Mouse (Mus musculus): ENCODE measurements at regions not wholly inside any gene's neighbourhood (a gene's known extent, or its start where the extent isn't known, plus 50 kb on each side); places are given as distances from the start of the nearest gene placed in this dataset.

DNA sequence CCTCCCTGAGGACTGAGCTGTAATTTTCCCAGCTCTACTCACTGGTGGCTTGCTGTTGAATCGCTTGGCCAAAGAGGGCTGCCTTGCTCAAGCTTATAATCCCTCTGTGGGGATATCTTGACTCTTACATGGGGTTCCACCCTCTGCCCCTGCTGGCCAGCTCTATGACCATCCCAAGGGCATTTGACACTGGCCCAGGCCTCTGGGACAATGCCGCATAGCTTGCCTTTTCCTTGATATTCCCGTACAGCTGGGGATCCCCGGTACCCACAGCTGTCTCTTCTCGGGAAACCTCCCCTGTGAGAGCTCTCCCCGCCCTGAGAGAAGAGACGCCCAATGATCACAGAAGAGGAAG is 187.9 kb downstream of the Snx10 start:
- Histone ChIP-seq H3K27me3 (ENCODE audit: control insufficient read depth, insufficient read depth, low read length, poor library complexity, severe bottlenecking) (no peaks in the 10 kb centered on the region), H3K36me3 (ENCODE audit: control insufficient read depth, insufficient read depth, low read length, poor library complexity, severe bottlenecking) (no peaks in the 10 kb centered on the region)
- DNase-seq (ENCODE audit: low read depth, low spot score): no peak

DNA sequence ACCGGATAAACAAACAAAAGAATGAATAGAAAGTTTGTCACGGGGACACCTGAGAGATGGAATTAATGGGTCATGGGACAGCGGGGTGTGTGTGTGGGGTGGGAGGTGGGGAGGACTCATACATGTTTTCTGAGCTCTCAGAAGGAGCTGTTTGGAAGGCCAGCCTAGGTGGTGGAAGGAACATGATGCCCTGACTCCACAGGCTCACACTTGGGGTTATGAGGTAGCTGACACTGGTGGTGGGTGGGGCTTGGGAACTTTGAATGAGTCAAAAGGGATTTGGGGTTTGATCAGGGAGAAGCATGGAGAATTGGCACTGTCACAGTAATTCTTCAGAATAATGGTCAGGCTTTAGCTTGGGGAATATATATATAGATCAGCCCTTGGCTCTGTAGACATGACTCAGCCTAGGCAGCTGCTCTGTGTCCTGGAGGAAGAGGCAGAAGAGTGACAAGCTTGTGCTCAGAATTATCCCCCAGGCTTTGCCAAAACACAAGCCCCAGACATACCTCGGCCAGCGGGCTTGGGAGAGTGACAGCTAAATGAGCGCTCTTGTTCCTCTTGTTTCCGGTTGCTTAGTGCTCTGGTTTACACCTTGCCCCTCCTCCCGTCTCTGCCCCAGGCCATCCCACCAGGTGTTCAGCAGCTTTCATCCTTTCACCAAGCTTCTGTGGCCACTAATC is 191.6 kb downstream of the Snx10 start:
- DNase-seq (ENCODE audit: low read depth, low spot score): no peak

DNA sequence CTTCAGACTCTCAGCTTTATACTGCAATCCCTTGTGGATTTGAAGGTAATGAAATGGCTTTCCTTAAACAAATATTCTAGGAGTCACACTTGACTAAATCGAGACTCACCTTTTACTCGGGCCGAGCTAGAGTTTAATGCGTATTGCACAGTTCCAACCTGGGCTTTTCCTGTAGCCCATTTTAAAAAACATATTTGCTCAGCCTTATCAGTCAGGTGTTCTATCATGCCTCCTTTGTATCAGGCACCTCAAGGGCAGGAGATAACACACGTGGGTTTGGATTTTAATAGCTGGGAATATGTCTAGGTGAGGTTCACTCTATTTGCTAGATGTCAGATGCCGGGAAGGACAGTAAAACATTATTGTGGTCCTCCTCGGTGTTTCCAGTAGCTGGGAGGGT is 193.7 kb downstream of the Snx10 start:
- no peak for DNase-seq (ENCODE audit: low read depth, low spot score)
- H3K36me3 ChIP-seq (ENCODE audit: control insufficient read depth, insufficient read depth, low read length, poor library complexity, severe bottlenecking): no peaks in the 10 kb centered on the region
- H3K27me3 ChIP-seq (ENCODE audit: control insufficient read depth, insufficient read depth, low read length, poor library complexity, severe bottlenecking): no peaks in the 10 kb centered on the region

More for the DNA sequence above, 191.6 kb downstream of the Snx10 start:
- Histone ChIP-seq H3K36me3 (ENCODE audit: control insufficient read depth, insufficient read depth, low read length, poor library complexity, severe bottlenecking) (no peaks in the 10 kb centered on the region), H3K27me3 (ENCODE audit: control insufficient read depth, insufficient read depth, low read length, poor library complexity, severe bottlenecking) (no peaks in the 10 kb centered on the region)

DNA sequence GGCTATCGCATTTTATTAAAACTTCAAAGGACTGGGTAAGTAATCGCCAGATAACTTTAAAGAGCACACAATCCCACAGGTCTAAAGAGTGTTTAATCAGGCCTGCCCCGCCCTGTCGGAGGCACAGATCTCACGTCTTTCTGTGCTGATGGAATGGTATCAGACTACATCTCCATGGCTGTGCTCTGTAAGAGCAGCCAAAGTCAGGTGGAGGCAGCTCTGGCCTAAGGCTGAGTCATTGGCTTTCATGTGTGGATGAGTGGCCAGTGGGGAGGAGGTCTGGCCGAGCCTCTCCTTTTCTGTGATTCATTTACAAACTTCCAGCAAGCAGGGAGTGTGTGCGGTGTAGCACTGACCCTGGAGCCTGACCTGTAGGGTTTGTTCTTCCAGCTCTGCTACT is 197.0 kb downstream of the Snx10 start:
- H3K36me3 ChIP-seq (ENCODE audit: control insufficient read depth, insufficient read depth, low read length, poor library complexity, severe bottlenecking): no peaks in the 10 kb centered on the region
- no peak for DNase-seq (ENCODE audit: low read depth, low spot score)
- no peaks in the 10 kb centered on the region for H3K27me3 ChIP-seq (ENCODE audit: control insufficient read depth, insufficient read depth, low read length, poor library complexity, severe bottlenecking)

DNA sequence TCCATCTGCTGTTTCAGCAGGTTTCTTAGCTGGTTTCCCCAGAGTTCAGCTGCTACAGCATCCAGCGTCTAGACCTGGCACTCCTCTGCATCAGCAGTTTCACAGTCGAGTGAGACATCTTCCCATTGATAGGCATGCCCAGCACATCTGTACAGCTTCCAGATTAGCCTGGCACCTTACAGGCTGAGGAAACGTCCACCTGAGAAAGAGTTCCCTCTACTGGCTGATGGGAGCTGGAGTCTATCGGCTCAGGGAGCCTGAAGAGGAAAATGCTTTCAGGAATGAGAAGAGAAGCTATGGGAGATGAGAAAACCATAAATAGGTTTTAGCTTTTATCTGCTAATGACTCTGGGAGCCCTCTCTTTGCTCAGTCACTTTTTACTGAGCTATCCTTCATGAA is 199.4 kb downstream of the Snx10 start:
- DNase-seq (ENCODE audit: low read depth, low spot score): no peak
- no peaks in the 10 kb centered on the region for H3K36me3 ChIP-seq (ENCODE audit: control insufficient read depth, insufficient read depth, low read length, poor library complexity, severe bottlenecking)
- no peaks in the 10 kb centered on the region for H3K27me3 ChIP-seq (ENCODE audit: control insufficient read depth, insufficient read depth, low read length, poor library complexity, severe bottlenecking)

DNA sequence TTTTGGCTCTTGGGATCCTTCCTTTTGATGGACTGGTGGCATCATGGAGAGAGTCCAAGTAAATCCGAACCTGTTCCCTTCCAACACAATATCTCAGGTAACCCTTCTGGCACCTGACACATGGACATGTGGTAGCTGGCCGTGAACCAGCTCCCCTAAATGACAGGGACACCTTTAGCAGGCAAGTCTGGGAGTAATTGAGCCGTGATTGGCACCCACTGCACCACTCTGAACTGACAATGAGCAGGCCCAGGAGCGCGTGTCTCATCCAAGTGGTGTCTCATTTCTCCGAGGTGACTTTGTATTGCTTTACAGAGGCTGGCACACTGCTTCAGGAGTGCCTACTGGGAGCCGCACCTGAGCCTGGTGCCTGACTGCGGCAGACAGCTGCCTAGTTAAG is 203.5 kb downstream of the Snx10 start:
- Histone ChIP-seq H3K27me3 (ENCODE audit: control insufficient read depth, insufficient read depth, low read length, poor library complexity, severe bottlenecking) (no peaks in the 10 kb centered on the region), H3K36me3 (ENCODE audit: control insufficient read depth, insufficient read depth, low read length, poor library complexity, severe bottlenecking) (no peaks in the 10 kb centered on the region)
- no peak for DNase-seq (ENCODE audit: low read depth, low spot score)

DNA sequence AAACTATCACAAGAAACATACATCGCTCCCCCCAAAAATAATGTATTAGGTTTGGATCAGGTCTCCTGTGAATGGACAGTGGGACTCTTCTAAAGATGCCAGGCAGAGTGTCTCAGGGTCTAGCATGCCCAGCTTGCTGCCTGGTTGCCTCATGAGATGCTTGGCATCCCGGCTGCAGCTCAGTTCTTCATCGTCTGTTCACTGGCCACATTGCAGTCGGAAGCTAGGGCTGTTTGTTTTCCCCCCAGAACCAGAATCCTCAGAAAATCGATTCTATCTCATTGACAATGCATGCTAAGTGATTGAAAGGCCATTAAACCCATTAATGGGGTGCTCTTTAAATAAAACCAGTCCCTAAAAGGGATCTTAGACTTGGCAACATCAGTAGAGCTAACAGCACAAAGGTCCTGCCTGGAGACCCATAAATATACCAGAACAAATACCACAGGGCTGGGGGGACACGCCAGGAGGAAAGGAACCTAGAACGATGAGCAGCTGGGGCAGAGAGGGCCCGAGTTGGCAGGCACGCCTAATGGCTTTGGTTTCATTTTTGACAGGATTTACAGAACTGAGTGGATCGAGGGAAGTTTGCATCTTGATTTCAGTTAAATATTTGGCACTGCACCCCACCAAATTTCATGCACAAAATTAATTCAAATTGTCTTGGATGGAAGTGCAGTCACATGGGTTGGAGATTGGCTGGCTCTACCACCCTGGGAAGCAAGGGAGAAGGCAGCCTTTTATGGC is 205.3 kb downstream of the Snx10 start:
- no peaks in the 10 kb centered on the region for H3K27me3 ChIP-seq (ENCODE audit: control insufficient read depth, insufficient read depth, low read length, poor library complexity, severe bottlenecking)
- DNase-seq (ENCODE audit: low read depth, low spot score): no peak
- H3K36me3 ChIP-seq (ENCODE audit: control insufficient read depth, insufficient read depth, low read length, poor library complexity, severe bottlenecking): no peaks in the 10 kb centered on the region

DNA sequence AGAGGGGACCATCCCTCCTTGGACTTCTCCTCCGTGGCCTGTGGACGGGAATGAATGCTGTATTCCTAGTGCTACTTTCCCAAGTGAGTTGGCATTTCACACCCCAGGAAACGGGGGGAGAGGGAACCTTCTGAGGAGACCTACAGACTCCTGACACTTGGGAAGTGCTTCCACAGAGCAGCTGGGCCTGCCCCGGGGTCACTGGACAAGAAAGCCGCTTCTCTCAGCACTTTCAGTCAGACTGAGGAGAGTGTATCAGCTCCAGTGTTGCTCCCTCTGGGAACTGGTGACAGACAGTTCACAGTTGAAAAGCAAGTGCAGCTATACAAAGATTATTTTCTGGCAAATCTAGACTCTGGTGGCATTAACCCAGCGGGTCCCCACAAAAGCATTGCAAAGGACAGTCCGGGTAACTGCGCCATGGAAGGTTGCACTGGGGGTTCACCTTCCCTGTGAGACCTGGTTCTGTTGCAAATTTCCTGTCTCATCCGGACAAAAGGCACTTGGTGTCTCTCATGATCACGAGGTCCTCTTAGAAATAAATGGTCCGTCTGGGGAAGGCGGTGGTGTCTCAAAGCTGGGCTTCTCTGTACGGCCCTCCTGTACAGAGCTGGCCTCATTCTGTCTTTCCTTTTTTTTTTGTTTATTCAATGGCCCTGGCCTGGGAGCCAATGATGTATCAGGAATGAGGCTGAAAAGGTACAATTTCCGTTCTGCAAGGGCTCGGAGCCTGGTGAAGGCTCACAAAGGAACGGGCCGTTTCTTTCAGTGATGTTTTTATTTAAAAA is 207.1 kb downstream of the Snx10 start:
- no peaks in the 10 kb centered on the region for H3K27me3 ChIP-seq (ENCODE audit: control insufficient read depth, insufficient read depth, low read length, poor library complexity, severe bottlenecking)
- no peaks in the 10 kb centered on the region for H3K36me3 ChIP-seq (ENCODE audit: control insufficient read depth, insufficient read depth, low read length, poor library complexity, severe bottlenecking)
- no peak for DNase-seq (ENCODE audit: low read depth, low spot score)

DNA sequence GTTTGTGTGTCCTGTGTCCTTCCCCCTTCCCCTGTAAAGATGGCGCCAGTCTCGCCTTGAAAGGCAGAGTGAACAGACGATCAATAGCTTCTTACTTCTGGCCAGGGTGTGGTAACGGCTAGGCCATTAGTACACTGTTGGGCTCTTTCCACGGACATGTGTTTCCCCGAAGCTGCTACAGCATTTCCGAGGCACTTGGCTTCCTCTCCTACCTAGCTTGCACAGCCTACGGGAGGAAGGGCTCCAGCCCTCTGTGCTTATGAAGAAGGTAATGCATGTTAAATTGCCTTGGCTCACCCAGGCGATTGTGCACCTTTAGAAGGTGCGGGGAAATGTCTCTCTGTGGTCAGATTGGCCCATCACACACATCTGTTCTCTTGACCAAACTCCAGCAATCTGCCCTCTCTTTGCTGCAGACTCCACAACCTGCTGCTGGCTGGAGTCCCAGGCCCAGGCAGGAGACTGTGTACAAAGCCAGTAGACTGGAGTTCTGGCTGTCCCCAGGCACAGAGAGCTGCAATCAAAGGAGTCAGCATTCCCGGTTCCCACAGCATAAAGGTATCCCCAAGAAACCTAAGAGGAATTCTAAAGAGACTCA is 208.7 kb downstream of the Snx10 start:
- DNase-seq (ENCODE audit: low read depth, low spot score): no peak
- Histone ChIP-seq H3K27me3 (ENCODE audit: control insufficient read depth, insufficient read depth, low read length, poor library complexity, severe bottlenecking) (no peaks in the 10 kb centered on the region), H3K36me3 (ENCODE audit: control insufficient read depth, insufficient read depth, low read length, poor library complexity, severe bottlenecking) (no peaks in the 10 kb centered on the region)

DNA sequence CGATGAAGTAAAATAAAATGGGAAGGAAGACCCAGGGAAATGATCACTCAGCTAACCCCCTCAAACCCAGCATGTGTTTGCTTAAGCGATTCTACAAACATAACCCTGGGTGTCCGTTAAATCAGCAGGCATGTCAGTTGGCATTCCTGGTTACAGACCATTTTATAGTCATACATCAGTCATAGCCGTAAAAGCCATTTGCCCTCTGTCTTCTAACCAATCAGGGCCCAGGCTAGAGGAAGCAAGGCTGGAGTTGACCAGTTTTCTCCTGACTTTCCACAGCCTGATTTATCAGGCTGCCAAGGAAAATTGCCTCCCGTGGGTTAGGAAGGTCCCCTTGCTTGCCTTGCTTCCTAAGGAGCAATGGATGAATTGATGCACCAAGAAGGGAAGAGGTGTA is 212.3 kb downstream of the Snx10 start:
- H3K27me3 ChIP-seq (ENCODE audit: control insufficient read depth, insufficient read depth, low read length, poor library complexity, severe bottlenecking): no peaks in the 10 kb centered on the region
- no peak for DNase-seq (ENCODE audit: low read depth, low spot score)
- no peaks in the 10 kb centered on the region for H3K36me3 ChIP-seq (ENCODE audit: control insufficient read depth, insufficient read depth, low read length, poor library complexity, severe bottlenecking)

DNA sequence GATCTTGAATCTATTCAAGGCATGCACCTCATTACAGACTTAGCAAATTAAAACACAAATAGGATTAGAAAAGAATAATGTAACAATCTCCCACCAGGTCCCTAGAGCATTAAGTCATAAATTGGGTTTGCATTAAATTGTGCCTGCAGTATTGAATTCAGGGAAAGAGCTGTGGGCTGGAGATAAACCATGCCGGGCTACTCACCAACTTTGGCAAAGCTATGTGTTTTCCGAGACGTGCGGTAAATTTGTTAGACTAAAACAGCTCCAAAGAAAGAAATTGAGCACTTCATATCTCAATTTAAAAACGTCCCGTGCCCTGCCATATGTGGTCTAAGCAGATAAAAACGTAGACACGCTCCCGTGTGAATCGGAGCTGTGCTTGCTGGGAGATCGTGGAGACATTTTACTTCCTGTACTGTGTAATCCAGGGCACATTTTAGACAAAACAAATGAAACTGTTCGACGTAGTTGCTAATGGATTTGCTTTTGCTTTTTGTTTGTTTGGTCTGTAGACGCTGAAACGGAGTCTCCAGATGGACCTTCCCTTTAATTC is 219.5 kb downstream of the Snx10 start:
- H3K27me3 ChIP-seq (ENCODE audit: control insufficient read depth, insufficient read depth, low read length, poor library complexity, severe bottlenecking): no peaks in the 10 kb centered on the region
- DNase-seq (ENCODE audit: low read depth, low spot score): no peak
- H3K36me3 ChIP-seq (ENCODE audit: control insufficient read depth, insufficient read depth, low read length, poor library complexity, severe bottlenecking): no peaks in the 10 kb centered on the region

DNA sequence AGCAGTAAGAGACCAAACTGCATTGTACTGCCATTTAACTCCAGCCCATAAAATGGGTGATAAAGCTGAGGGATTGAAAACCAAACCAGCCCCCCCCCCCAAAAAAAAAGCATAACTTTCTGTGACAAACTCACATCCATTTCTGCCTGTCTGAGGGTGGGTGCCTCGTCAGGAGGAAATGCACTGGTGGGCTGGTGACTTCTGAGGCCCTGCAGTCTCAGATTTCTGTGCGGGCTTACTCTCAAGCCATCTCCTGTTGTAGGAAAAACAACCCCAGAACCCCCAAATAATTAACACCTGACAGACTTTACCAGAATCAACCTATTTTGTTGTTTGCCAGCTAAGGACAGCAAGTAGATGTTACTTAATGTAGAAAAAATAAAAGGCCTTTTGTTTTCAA is 220.9 kb downstream of the Snx10 start:
- no peak for DNase-seq (ENCODE audit: low read depth, low spot score)
- H3K27me3 ChIP-seq (ENCODE audit: control insufficient read depth, insufficient read depth, low read length, poor library complexity, severe bottlenecking): no peaks in the 10 kb centered on the region
- no peaks in the 10 kb centered on the region for H3K36me3 ChIP-seq (ENCODE audit: control insufficient read depth, insufficient read depth, low read length, poor library complexity, severe bottlenecking)

DNA sequence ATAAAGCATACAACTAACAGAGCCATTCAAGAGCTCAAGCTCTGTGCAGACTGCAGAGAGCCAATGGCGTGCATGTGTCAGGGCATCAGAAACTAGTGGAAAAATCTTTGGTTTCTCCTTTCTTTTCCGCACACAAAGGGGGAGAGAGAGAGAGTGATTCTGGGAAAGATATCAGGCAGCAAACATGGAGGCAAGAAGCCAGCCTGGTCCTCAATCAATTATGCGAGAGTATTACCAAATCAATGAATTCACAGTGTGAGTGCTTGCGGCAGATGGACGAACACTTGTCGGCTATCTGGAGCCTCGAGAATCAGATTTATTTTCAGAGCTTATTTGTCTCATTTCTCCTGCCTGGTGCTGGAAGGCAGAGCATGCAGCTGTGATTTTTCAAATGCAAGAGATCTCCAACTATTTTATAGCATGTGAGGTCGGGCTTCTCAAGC is 230.6 kb downstream of the Snx10 start:
- H3K36me3 ChIP-seq (ENCODE audit: control insufficient read depth, insufficient read depth, low read length, poor library complexity, severe bottlenecking): no peaks in the 10 kb centered on the region
- no peaks in the 10 kb centered on the region for H3K27me3 ChIP-seq (ENCODE audit: control insufficient read depth, insufficient read depth, low read length, poor library complexity, severe bottlenecking)

DNA sequence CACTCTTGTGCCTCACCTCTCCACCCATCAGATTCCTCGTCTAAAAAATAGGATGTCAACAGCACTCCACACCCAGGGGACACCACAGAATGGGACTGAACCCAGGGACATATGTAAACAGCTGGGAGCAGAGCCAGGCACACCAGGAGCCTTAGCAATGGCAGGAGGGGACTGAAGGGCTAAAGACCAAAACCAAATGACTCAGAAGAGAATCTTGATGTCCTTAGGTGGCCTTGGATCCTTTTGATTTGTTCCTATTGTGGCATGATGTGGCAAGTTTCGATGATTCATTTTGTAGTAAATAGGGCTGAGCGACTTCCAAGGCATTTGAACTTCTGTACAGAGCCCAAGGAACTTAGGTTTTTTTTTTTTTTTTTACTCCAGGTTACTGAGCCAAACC is 233.4 kb downstream of the Snx10 start:
- no peak for DNase-seq (ENCODE audit: low read depth, low spot score)
- Histone ChIP-seq H3K36me3 (ENCODE audit: control insufficient read depth, insufficient read depth, low read length, poor library complexity, severe bottlenecking) (no peaks in the 10 kb centered on the region), H3K27me3 (ENCODE audit: control insufficient read depth, insufficient read depth, low read length, poor library complexity, severe bottlenecking) (no peaks in the 10 kb centered on the region)

More for the DNA sequence above, 230.6 kb downstream of the Snx10 start:
- no peak for DNase-seq (ENCODE audit: low read depth, low spot score)
